Comparison of ENCODE assay signal across 20 mouse cellular contexts in the genomic region with DNA sequence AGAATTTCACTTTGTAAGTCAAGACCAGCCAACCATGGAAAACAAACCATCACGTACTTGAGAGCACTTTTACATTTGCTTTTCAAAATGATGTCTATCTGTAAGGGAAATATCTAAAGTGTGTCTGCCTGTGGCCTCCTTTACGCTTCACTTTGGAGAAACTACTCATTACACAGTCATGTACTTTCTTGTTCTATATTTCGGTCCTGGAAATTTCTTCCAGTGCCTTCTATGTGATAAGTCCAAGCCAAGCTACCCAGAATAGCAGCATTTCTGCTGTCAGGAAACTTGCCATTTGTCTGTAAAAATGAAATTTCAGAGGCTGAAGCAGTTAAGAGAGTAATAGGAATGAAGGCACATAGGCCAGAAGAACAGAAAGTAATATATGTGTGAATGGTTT.
A peak's percentile ranks its signal among the peaks of the same experiment; 100 is the strongest.
DNase-seq lines count a peak whose midpoint lies in the region; ATAC-seq and TF ChIP-seq lines count a peak whose summit lies in the region.
"Had no signal": no experiment of that assay in that cellular context is flagged by ENCODE, and none has a peak within 500 bp of the region (broad histone marks: within the 10 kb centered on the region; RNA-seq: fewer than 3 reads in every experiment).

No protein-coding gene starts in this region.

- H3K27ac ChIP-seq in liver, postnatal 0 days (ENCODE audit: low read depth): no peak overlapping the region

- no peak overlapping the region for H3K9ac ChIP-seq in liver, postnatal 0 days (replicated peaks)

- no peaks in the 10 kb centered on the region for H3K27me3 ChIP-seq in liver, postnatal 0 days (ENCODE audit: insufficient read depth, low read length)
- H3K27me3 ChIP-seq: CH12.LX, Patski had no signal

- no peaks in the 10 kb centered on the region for H3K9me3 ChIP-seq in liver, postnatal 0 days (ENCODE audit: low read length)
- H3K9me3 ChIP-seq: G1E had no signal

- no peaks in the 10 kb centered on the region; the same call in 1 of the 2 replicates for H3K36me3 ChIP-seq in liver, postnatal 0 days (replicated peaks; ENCODE audit: insufficient read depth, low read length)

- peak; percentile 92 for ATAC-seq in frontal cortex, adult (ENCODE audit: low TSS enrichment)
- no peak for ATAC-seq in liver, postnatal 0 days
- ATAC-seq: activated CD4-positive, CD25-positive, alpha-beta regulatory T cell, adult 4 months; CD4-positive, CD25-positive, alpha-beta regulatory T cell, adult 4 months; Patski had no signal

- TF ChIP-seq CTCF in liver, postnatal 0 days (IDR thresholded peaks at IDR 0.05; ENCODE audit: low read depth): no peak

- H3K4me1 ChIP-seq in liver, postnatal 0 days (ENCODE audit: insufficient read depth): no peaks in the 10 kb centered on the region

- TF ChIP-seq EP300 in liver, postnatal 0 days (IDR thresholded peaks at IDR 0.05; ENCODE audit: low read depth): no peak

- no peak overlapping the region for H3K4me2 ChIP-seq in liver, postnatal 0 days (ENCODE audit: low read depth, low read length)

- no peak overlapping the region for H3K4me3 ChIP-seq in liver, postnatal 0 days (ENCODE audit: low read depth, low read length)

- 89% methylated on average over 3 of the region's 3 CpGs for WGBS in liver, postnatal 0 days (ENCODE audit: insufficient replicate concordance)

- DNase-seq in frontal cortex, adult 2 months (ENCODE audit: extremely low spot score in 1 of 2, low spot score in 1 of 2): no peak
- DNase-seq in brain, adult 2 months (ENCODE audit: low read depth, low spot score): peak; percentile 13
- no peak for DNase-seq in liver, postnatal 0 days
- DNase-seq: adrenal gland, adult 2 months; adrenal gland, adult 8-10 months; adrenal gland, postnatal 10 days; adrenal gland, postnatal 14 days; adrenal gland, postnatal 25 days; adrenal gland, postnatal 36 days; B cell, adult 2 months; cerebellum, adult 11 months; cerebellum, adult 11-12 months; cerebellum, adult 18-20 months; cerebellum, adult 2 months had no signal
